8 mouse cellular contexts compared by ENCODE assay signal in the genomic region with DNA sequence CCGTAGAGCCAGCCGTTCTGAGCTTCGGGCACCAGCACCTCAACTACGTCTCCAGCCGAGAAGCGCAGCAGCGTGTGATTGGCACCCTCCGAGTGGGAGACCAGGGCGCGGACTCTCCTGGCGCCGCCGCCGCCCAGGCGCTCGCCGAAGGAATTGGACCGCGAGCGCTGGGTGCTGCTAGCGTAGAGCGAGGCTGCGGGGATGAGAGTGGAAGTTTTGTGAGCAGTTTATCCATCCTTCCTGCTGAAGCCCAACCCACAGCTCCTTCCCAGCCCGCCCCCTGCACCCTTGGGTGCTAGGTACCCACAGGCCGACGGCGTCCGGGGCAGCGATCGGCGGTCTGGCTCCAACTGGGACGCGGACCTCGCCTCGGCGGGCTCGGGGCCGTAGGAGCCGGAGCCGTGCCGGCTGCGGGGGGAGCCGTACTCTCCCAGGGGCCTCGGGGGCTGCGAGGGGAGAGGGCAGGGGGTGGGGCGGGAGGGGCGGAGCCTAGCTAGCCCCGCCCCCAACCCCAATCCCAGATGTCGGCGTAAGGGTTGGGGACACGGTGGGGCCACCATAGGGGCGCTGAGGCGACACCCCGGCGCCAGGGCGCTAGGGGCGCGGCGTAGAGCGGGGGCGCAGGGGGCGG. TPM values are rescaled to one million over a fixed set of nuclear protein-coding genes. Genes with fewer than 3 reads are reported as not detected.
DNase-seq lines count a peak whose midpoint lies in the region; ATAC-seq and TF ChIP-seq lines count a peak whose summit lies in the region.

No protein-coding gene starts in this region.

- ATAC-seq in embryonic facial prominence, embryonic 15.5 days (ENCODE audit: insufficient number of reproducible peaks, low FRiP score, low TSS enrichment, low read depth): peak; percentile 65; the same call in 1 of the 2 replicates
- ATAC-seq in hindbrain, embryonic 15.5 days (ENCODE audit: low FRiP score, low read depth): peak; percentile 72
- ATAC-seq in liver, embryonic 15.5 days (ENCODE audit: insufficient read depth): 0 out of 2 replicates have a peak, but pooled peaks have one; percentile 6
- ATAC-seq in megakaryocyte progenitor cell, adult 5-6 weeks (replicated peaks; ENCODE audit: poor library complexity): no peak

- TF ChIP-seq CTCF in ES-Bruce4 (IDR thresholded peaks at IDR 0.05; ENCODE audit: low read depth, low read length): no peak

- H3K4me3 ChIP-seq in ES-Bruce4 (ENCODE audit: low read depth, low read length): peak overlapping the region; percentile 69
- H3K4me3 ChIP-seq in embryonic facial prominence, embryonic 15.5 days (replicated peaks): peak overlapping the region; percentile 68
- H3K4me3 ChIP-seq in hindbrain, embryonic 15.5 days: peak overlapping the region; percentile 55
- H3K4me3 ChIP-seq in liver, embryonic 15.5 days (replicated peaks): peak overlapping the region; percentile 48

- peak overlapping the region; percentile 75 for H3K9ac ChIP-seq in ES-Bruce4 (ENCODE audit: low read depth, poor library complexity, severe bottlenecking)
- peak overlapping the region; percentile 58 for H3K9ac ChIP-seq in embryonic facial prominence, embryonic 15.5 days
- H3K9ac ChIP-seq in hindbrain, embryonic 15.5 days: peak overlapping the region; percentile 52
- no peak overlapping the region for H3K9ac ChIP-seq in liver, embryonic 15.5 days

- H3K36me3 ChIP-seq in ES-Bruce4 (ENCODE audit: control insufficient read depth, insufficient read depth, low read length, poor library complexity, severe bottlenecking): no peaks in the 10 kb centered on the region
- H3K36me3 ChIP-seq in embryonic facial prominence, embryonic 15.5 days: no peaks in the 10 kb centered on the region
- H3K36me3 ChIP-seq in hindbrain, embryonic 15.5 days: no peaks in the 10 kb centered on the region
- H3K36me3 ChIP-seq in liver, embryonic 15.5 days (replicated peaks): no peaks in the 10 kb centered on the region

- DNase-seq in heart, adult 11 months: peak; percentile 92
- no peak for DNase-seq in heart, postnatal 25 days (ENCODE audit: low spot score)
- peak; percentile 65 for DNase-seq in retina, embryonic 14.5 days (ENCODE audit: low spot score)

- no peak for TF ChIP-seq EP300 in ES-Bruce4 (IDR thresholded peaks at IDR 0.05; ENCODE audit: insufficient read depth, low read depth, low read length)

- no peak overlapping the region for H3K27ac ChIP-seq in ES-Bruce4 (ENCODE audit: insufficient read depth, low read length)
- peak overlapping the region; percentile 58 for H3K27ac ChIP-seq in embryonic facial prominence, embryonic 15.5 days (replicated peaks)
- no peak overlapping the region for H3K27ac ChIP-seq in hindbrain, embryonic 15.5 days (replicated peaks)
- H3K27ac ChIP-seq in liver, embryonic 15.5 days (replicated peaks): no peak overlapping the region

- 1% methylated on average over 61 of the region's 62 CpGs for WGBS in embryonic facial prominence, embryonic 15.5 days
- 1% methylated on average over 59 of the region's 62 CpGs for WGBS in hindbrain, embryonic 15.5 days
- WGBS in liver, embryonic 15.5 days (ENCODE audit: insufficient replicate concordance): 1% methylated on average over 61 of the region's 62 CpGs

- no peaks in the 10 kb centered on the region for H3K9me3 ChIP-seq in ES-Bruce4 (replicated peaks; ENCODE audit: control insufficient read depth, insufficient read depth, low read length, poor library complexity, severe bottlenecking)
- H3K9me3 ChIP-seq in embryonic facial prominence, embryonic 15.5 days (replicated peaks): no peaks in the 10 kb centered on the region
- no peaks in the 10 kb centered on the region for H3K9me3 ChIP-seq in hindbrain, embryonic 15.5 days
- no peaks in the 10 kb centered on the region for H3K9me3 ChIP-seq in liver, embryonic 15.5 days (replicated peaks)

- peaks cover 2% of the 10 kb centered on the region; the same call in 1 of the 2 replicates for H3K27me3 ChIP-seq in ES-Bruce4 (ENCODE audit: control insufficient read depth, insufficient read depth, low read length, poor library complexity, severe bottlenecking)
- H3K27me3 ChIP-seq in embryonic facial prominence, embryonic 15.5 days: peaks cover 7% of the 10 kb centered on the region
- peaks cover 35% of the 10 kb centered on the region for H3K27me3 ChIP-seq in hindbrain, embryonic 15.5 days
- H3K27me3 ChIP-seq in liver, embryonic 15.5 days: peaks cover 69% of the 10 kb centered on the region

- TF ChIP-seq POLR2A in ES-Bruce4 (IDR thresholded peaks at IDR 0.05; ENCODE audit: insufficient read depth, low read length): no peak

- peaks cover 2% of the 10 kb centered on the region for H3K4me1 ChIP-seq in ES-Bruce4 (ENCODE audit: control insufficient read depth, insufficient read depth, low read length)
- H3K4me1 ChIP-seq in embryonic facial prominence, embryonic 15.5 days: peaks cover 17% of the 10 kb centered on the region
- H3K4me1 ChIP-seq in hindbrain, embryonic 15.5 days (replicated peaks): peaks cover 20% of the 10 kb centered on the region
- H3K4me1 ChIP-seq in liver, embryonic 15.5 days (replicated peaks): peaks cover 14% of the 10 kb centered on the region

- peak overlapping the region; percentile 100 for H3K4me2 ChIP-seq in embryonic facial prominence, embryonic 15.5 days (replicated peaks)
- peak overlapping the region; percentile 95 for H3K4me2 ChIP-seq in hindbrain, embryonic 15.5 days
- H3K4me2 ChIP-seq in liver, embryonic 15.5 days: peak overlapping the region; percentile 67

- intact Hi-C loops in heart, postnatal 25 days (cut with DNase I): no loop called here

RNA-seq across cellular contexts. Expression of a gene that starts 6.6 kb away (rescaled TPM):
- under 1 TPM; 0.23 to 0.39 TPM for total RNA-seq in heart, postnatal 25 days (2021)
- polyA plus RNA-seq in ES-Bruce4 (2011; ENCODE audit: insufficient read depth, insufficient read length, low read depth, missing spikeins): not detected in 2 replicates
- polyA plus RNA-seq in embryonic facial prominence, embryonic 15.5 days (2015; fragmentation: Nextera tagmentation; extraction: Ambion mirVana): 0.35 and 0.58 TPM in 2 replicates
- polyA plus RNA-seq in hindbrain, embryonic 15.5 days (2015; fragmentation: Nextera tagmentation; extraction: Ambion mirVana): 1.00 and 1.2 TPM in 2 replicates
- polyA plus RNA-seq in liver, embryonic 15.5 days (2015; fragmentation: Nextera tagmentation; extraction: Ambion mirVana): not detected in 2 replicates
- not detected in 2 replicates for total RNA-seq in megakaryocyte progenitor cell, adult 5-6 weeks (2015)
- total RNA-seq in megakaryocyte progenitor cell, adult 5-6 weeks (2017): not detected in 2 replicates

RNA-seq across cellular contexts. Expression of a gene that starts 24.1 kb away (rescaled TPM):
- 1 to 10 TPM in 1 of 2 experiments, under 1 TPM in 1; 0.78 to 2.4 TPM for total RNA-seq in heart, postnatal 25 days (2021)
- polyA plus RNA-seq in ES-Bruce4 (2011; ENCODE audit: insufficient read depth, insufficient read length, low read depth, missing spikeins): 0.69 and 1.8 TPM in 2 replicates
- polyA plus RNA-seq in embryonic facial prominence, embryonic 15.5 days (2015; fragmentation: Nextera tagmentation; extraction: Ambion mirVana): 16.1 and 18.5 TPM in 2 replicates
- 3.7 and 4.0 TPM in 2 replicates for polyA plus RNA-seq in hindbrain, embryonic 15.5 days (2015; fragmentation: Nextera tagmentation; extraction: Ambion mirVana)
- polyA plus RNA-seq in liver, embryonic 15.5 days (2015; fragmentation: Nextera tagmentation; extraction: Ambion mirVana): 2.4 and 2.7 TPM in 2 replicates
- 0.27 and 0.34 TPM in 2 replicates for total RNA-seq in megakaryocyte progenitor cell, adult 5-6 weeks (2015)
- total RNA-seq in megakaryocyte progenitor cell, adult 5-6 weeks (2017): not detected in 2 replicates

RNA-seq across cellular contexts. Expression of a gene that starts 32.0 kb away (rescaled TPM):
- total RNA-seq in heart, postnatal 25 days (2021): under 1 TPM; 0.55 to 0.73 TPM
- polyA plus RNA-seq in ES-Bruce4 (2011; ENCODE audit: insufficient read depth, insufficient read length, low read depth, missing spikeins): 1.0 TPM in 2 replicates
- polyA plus RNA-seq in embryonic facial prominence, embryonic 15.5 days (2015; fragmentation: Nextera tagmentation; extraction: Ambion mirVana): 0.94 and 1.3 TPM in 2 replicates
- polyA plus RNA-seq in hindbrain, embryonic 15.5 days (2015; fragmentation: Nextera tagmentation; extraction: Ambion mirVana): 1.0 and 1.4 TPM in 2 replicates
- not detected in 2 replicates for polyA plus RNA-seq in liver, embryonic 15.5 days (2015; fragmentation: Nextera tagmentation; extraction: Ambion mirVana)
- total RNA-seq in megakaryocyte progenitor cell, adult 5-6 weeks (2015): 0.22 and 0.46 TPM in 2 replicates
- total RNA-seq in megakaryocyte progenitor cell, adult 5-6 weeks (2017): not detected in 2 replicates

RNA-seq across cellular contexts. Expression of a gene that starts 32.2 kb away (rescaled TPM):
- total RNA-seq in heart, postnatal 25 days (2021): 10 to 100 TPM; 21.5 to 22.3 TPM
- polyA plus RNA-seq in ES-Bruce4 (2011; ENCODE audit: insufficient read depth, insufficient read length, low read depth, missing spikeins): 47.8 and 48.0 TPM in 2 replicates
- 46.2 and 50.4 TPM in 2 replicates for polyA plus RNA-seq in embryonic facial prominence, embryonic 15.5 days (2015; fragmentation: Nextera tagmentation; extraction: Ambion mirVana)
- 88.6 and 93.2 TPM in 2 replicates for polyA plus RNA-seq in hindbrain, embryonic 15.5 days (2015; fragmentation: Nextera tagmentation; extraction: Ambion mirVana)
- polyA plus RNA-seq in liver, embryonic 15.5 days (2015; fragmentation: Nextera tagmentation; extraction: Ambion mirVana): 12.2 and 13.1 TPM in 2 replicates
- total RNA-seq in megakaryocyte progenitor cell, adult 5-6 weeks (2015): 4.1 and 8.3 TPM in 2 replicates
- total RNA-seq in megakaryocyte progenitor cell, adult 5-6 weeks (2017): 8.8 and 9.0 TPM in 2 replicates
